ENCODE assay signal across 26 mouse cellular contexts in the genomic region with DNA sequence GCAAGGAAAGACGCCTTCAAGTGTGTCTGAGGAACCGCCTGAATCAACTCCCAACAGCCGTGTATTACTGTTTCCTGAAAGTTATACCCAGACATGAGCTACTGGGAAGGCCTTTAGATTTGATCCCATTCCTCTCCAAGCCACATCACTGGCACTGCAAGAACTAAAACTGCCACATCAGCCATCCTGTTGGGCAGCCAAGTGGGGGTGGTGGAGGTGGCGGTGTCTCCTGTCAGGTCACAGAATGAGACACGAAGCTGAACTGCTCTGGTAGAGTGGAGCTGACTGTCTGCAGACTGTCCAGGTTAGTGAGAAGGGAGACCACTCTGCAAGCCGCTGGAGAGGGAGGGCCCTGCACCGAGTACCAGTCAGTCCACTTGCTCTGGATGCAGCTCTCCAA. TPM values are rescaled to one million over a fixed set of nuclear protein-coding genes. Genes with fewer than 3 reads are reported as not detected.
DNase-seq lines count a peak whose midpoint lies in the region; ATAC-seq and TF ChIP-seq lines count a peak whose summit lies in the region.
"Had no signal": no experiment of that assay in that cellular context is flagged by ENCODE, and none has a peak within 500 bp of the region (broad histone marks: within the 10 kb centered on the region; RNA-seq: fewer than 3 reads in every experiment).

No protein-coding gene starts in this region.

- WGBS in kidney, embryonic 16.5 days, result 64% methylated on average over 7 of the region's 7 CpGs
- WGBS in kidney, adult 2 months, result 55% methylated on average over 7 of the region's 7 CpGs
- 67% methylated on average over 7 of the region's 7 CpGs for WGBS in lung, embryonic 14.5 days
- WGBS in lung, adult 2 months, result 62% methylated on average over 7 of the region's 7 CpGs

- peak; percentile 51 for DNase-seq in gastrocnemius, adult 2 months
- no peak for DNase-seq in gastrocnemius, adult 18-20 months (ENCODE audit: low spot score)
- DNase-seq in kidney, adult 2 months, result no peak
- no peak for DNase-seq in lung, embryonic 14.5 days
- no peak for DNase-seq in lung, adult 2 months
- peak; percentile 55 for DNase-seq in skeletal muscle tissue, adult 2 months (ENCODE audit: low read depth, low spot score)
- DNase-seq: adrenal gland, postnatal 14 days; cerebellum, adult 11-12 months; cerebellum, adult 9-10 months; cerebellum, postnatal 25 days; forebrain, postnatal 0 days; gastrocnemius, postnatal 36 days; heart, adult 11 months; heart, postnatal 14 days had no signal

- no peaks in the 10 kb centered on the region for H3K9me3 ChIP-seq in kidney, embryonic 16.5 days (ENCODE audit: low read length)
- H3K9me3 ChIP-seq in lung, embryonic 14.5 days (ENCODE audit: low read depth, low read length), result no peaks in the 10 kb centered on the region
- H3K9me3 ChIP-seq: embryonic facial prominence, embryonic 12.5 days; forebrain, embryonic 13.5 days; hindbrain, embryonic 15.5 days had no signal

- no peaks in the 10 kb centered on the region for H3K27me3 ChIP-seq in kidney, embryonic 16.5 days (ENCODE audit: insufficient read depth, low read length)
- H3K27me3 ChIP-seq in kidney, adult 2 months (replicated peaks; ENCODE audit: control insufficient read depth, insufficient read depth, low read length), result no peaks in the 10 kb centered on the region
- no peaks in the 10 kb centered on the region for H3K27me3 ChIP-seq in lung, embryonic 14.5 days (ENCODE audit: insufficient read depth, low read length)
- H3K27me3 ChIP-seq: embryonic facial prominence, embryonic 12.5 days; forebrain, embryonic 13.5 days; hindbrain, embryonic 15.5 days; Patski had no signal

- H3K27ac ChIP-seq in gastrocnemius, adult 2 months, result peak overlapping the region; percentile 75
- H3K27ac ChIP-seq in kidney, embryonic 16.5 days (ENCODE audit: low read length), result 0 out of 2 replicates have a peak overlapping the region, but pooled peaks have one; percentile 34
- no peak overlapping the region for H3K27ac ChIP-seq in kidney, adult 2 months (ENCODE audit: insufficient read depth, low read depth, low read length)
- peak overlapping the region; percentile 18; the same call in 1 of the 2 replicates for H3K27ac ChIP-seq in lung, embryonic 14.5 days (ENCODE audit: low read depth)
- H3K27ac ChIP-seq: embryonic facial prominence, embryonic 12.5 days; forebrain, embryonic 13.5 days; hindbrain, embryonic 15.5 days had no signal

- no peak overlapping the region for H3K9ac ChIP-seq in kidney, embryonic 16.5 days (replicated peaks; ENCODE audit: low read length)
- H3K9ac ChIP-seq in lung, embryonic 14.5 days, result no peak overlapping the region
- H3K9ac ChIP-seq: embryonic facial prominence, embryonic 12.5 days; forebrain, embryonic 13.5 days; forebrain, postnatal 0 days had no signal

- H3K36me3 ChIP-seq in kidney, embryonic 16.5 days (ENCODE audit: insufficient read depth, low read length), result peaks cover 9% of the 10 kb centered on the region
- 0 out of 2 replicates have a peak, but pooled peaks cover 1% of the 10 kb centered on the region for H3K36me3 ChIP-seq in kidney, adult 2 months (ENCODE audit: control insufficient read depth, insufficient read depth, low read length)
- H3K36me3 ChIP-seq in lung, embryonic 14.5 days (ENCODE audit: insufficient read depth), result peaks cover 24% of the 10 kb centered on the region

- no peak for TF ChIP-seq POLR2A in kidney, adult 2 months (IDR thresholded peaks at IDR 0.05; ENCODE audit: low read depth, low read length)
- TF ChIP-seq POLR2A in lung, adult 2 months (IDR thresholded peaks at IDR 0.05; ENCODE audit: borderline replicate concordance, extremely low read depth, low read depth, low read length), result no peak

- peaks cover 9% of the 10 kb centered on the region for H3K4me1 ChIP-seq in kidney, embryonic 16.5 days (ENCODE audit: insufficient read depth, low read length)
- H3K4me1 ChIP-seq in kidney, adult 2 months (ENCODE audit: control insufficient read depth, insufficient read depth, low read length), result peaks cover 7% of the 10 kb centered on the region; the same call in 1 of the 2 replicates
- H3K4me1 ChIP-seq in lung, embryonic 14.5 days (ENCODE audit: insufficient read depth), result no peaks in the 10 kb centered on the region
- peaks cover 13% of the 10 kb centered on the region; the same call in 1 of the 2 replicates for H3K4me1 ChIP-seq in lung, adult 2 months (ENCODE audit: control insufficient read depth, insufficient read depth, low read length)

- no peak overlapping the region for H3K4me3 ChIP-seq in gastrocnemius, adult 2 months
- no peak overlapping the region for H3K4me3 ChIP-seq in kidney, embryonic 16.5 days (ENCODE audit: low read length)
- H3K4me3 ChIP-seq in kidney, adult 2 months (ENCODE audit: insufficient read depth, low read depth, low read length), result no peak overlapping the region
- no peak overlapping the region for H3K4me3 ChIP-seq in lung, embryonic 14.5 days (ENCODE audit: low read depth, low read length)
- no peak overlapping the region for H3K4me3 ChIP-seq in lung, adult 2 months (replicated peaks; ENCODE audit: extremely low read depth, low read depth, low read length)
- H3K4me3 ChIP-seq: embryonic facial prominence, embryonic 12.5 days; forebrain, embryonic 13.5 days; hindbrain, embryonic 15.5 days had no signal

- ATAC-seq in kidney, embryonic 16.5 days (ENCODE audit: low FRiP score, low TSS enrichment), result no peak
- ATAC-seq in lung, embryonic 14.5 days (ENCODE audit: insufficient read depth), result no peak
- ATAC-seq: activated CD4-positive, CD25-positive, alpha-beta regulatory T cell, adult 4 months; forebrain, embryonic 13.5 days; forebrain, postnatal 0 days; Patski had no signal

- no peak overlapping the region for H3K4me2 ChIP-seq in kidney, embryonic 16.5 days (replicated peaks; ENCODE audit: low read depth, low read length)
- no peak overlapping the region for H3K4me2 ChIP-seq in lung, embryonic 14.5 days
- H3K4me2 ChIP-seq: embryonic facial prominence, embryonic 12.5 days; forebrain, embryonic 13.5 days; hindbrain, embryonic 15.5 days had no signal

- TF ChIP-seq CTCF in gastrocnemius, adult 2 months (IDR thresholded peaks at IDR 0.05), result no peak
- no peak for TF ChIP-seq CTCF in kidney, adult 2 months (conservative IDR thresholded peaks at IDR 0.05; ENCODE audit: insufficient read depth, insufficient read length, low read depth, low read length)
- TF ChIP-seq CTCF in lung, embryonic 14.5 days (IDR thresholded peaks at IDR 0.05; ENCODE audit: low read depth), result no peak
- TF ChIP-seq CTCF in lung, adult 2 months (IDR thresholded peaks at IDR 0.05; ENCODE audit: insufficient read depth, low read length), result no peak

- intact Hi-C loops in gastrocnemius, adult 2 months (cut with DNase I), result no loop called here

RNA-seq across cellular contexts. Expression of gene Szrd1, which starts 16.9 kb away (rescaled TPM):
- total RNA-seq in gastrocnemius, adult 2 months (2021), result 100 to 1,000 TPM; 146 to 163 TPM
- 100 to 1,000 TPM; 160 to 163 TPM for total RNA-seq in gastrocnemius, adult 18-20 months (2021)
- 50.8 and 51.3 TPM in 2 replicates for polyA plus RNA-seq in kidney, embryonic 16.5 days (2015; fragmentation: Nextera tagmentation; extraction: Ambion mirVana)
- polyA plus RNA-seq in kidney, adult 2 months (2012; rRNA removed), result 59.3 and 60.3 TPM in 2 replicates
- polyA plus RNA-seq in lung, embryonic 14.5 days (2014; fragmentation: Nextera tagmentation; extraction: Ambion mirVana), result 29.8 and 32.5 TPM in 2 replicates
- polyA plus RNA-seq in lung, adult 2 months (2012; rRNA removed), result 50.5 and 56.4 TPM in 2 replicates

RNA-seq across cellular contexts. Expression of gene Fbxo42, which starts 25.1 kb away (rescaled TPM):
- total RNA-seq in gastrocnemius, adult 2 months (2021), result 10 to 100 TPM; 10.8 to 10.9 TPM
- 10 to 100 TPM; 10.8 to 11.2 TPM for total RNA-seq in gastrocnemius, adult 18-20 months (2021)
- polyA plus RNA-seq in kidney, embryonic 16.5 days (2015; fragmentation: Nextera tagmentation; extraction: Ambion mirVana), result 21.1 and 21.9 TPM in 2 replicates
- 11.7 and 13.0 TPM in 2 replicates for polyA plus RNA-seq in kidney, adult 2 months (2012; rRNA removed)
- polyA plus RNA-seq in lung, embryonic 14.5 days (2014; fragmentation: Nextera tagmentation; extraction: Ambion mirVana), result 28.1 and 28.6 TPM in 2 replicates
- 13.8 and 14.2 TPM in 2 replicates for polyA plus RNA-seq in lung, adult 2 months (2012; rRNA removed)

RNA-seq across cellular contexts. Expression of gene Spata21, which starts 34.5 kb away (rescaled TPM):
- total RNA-seq in gastrocnemius, adult 2 months (2021), result not detected
- total RNA-seq in gastrocnemius, adult 18-20 months (2021), result not detected
- 0.51 and 0.59 TPM in 2 replicates for polyA plus RNA-seq in kidney, embryonic 16.5 days (2015; fragmentation: Nextera tagmentation; extraction: Ambion mirVana)
- 0.03 and 0.26 TPM in 2 replicates for polyA plus RNA-seq in kidney, adult 2 months (2012; rRNA removed)
- 0.20 and 0.34 TPM in 2 replicates for polyA plus RNA-seq in lung, embryonic 14.5 days (2014; fragmentation: Nextera tagmentation; extraction: Ambion mirVana)
- not detected in 2 replicates for polyA plus RNA-seq in lung, adult 2 months (2012; rRNA removed)
- total RNA-seq: adrenal gland, adult 18-20 months; adrenal gland, postnatal 14 days; gastrocnemius, adult 8-10 months; gastrocnemius, postnatal 36 days; heart, postnatal 14 days; hematopoietic stem cell, adult 5-6 weeks; MEL had no signal
- polyA plus RNA-seq: C2C12; heart, embryonic 14.5 days; Patski had no signal

RNA-seq across cellular contexts. Expression of gene Necap2, which starts 44.5 kb away (rescaled TPM):
- 10 to 100 TPM; 13.1 to 16.5 TPM for total RNA-seq in gastrocnemius, adult 2 months (2021)
- total RNA-seq in gastrocnemius, adult 18-20 months (2021), result 10 to 100 TPM; 12.9 to 16.2 TPM
- 94.5 and 99.0 TPM in 2 replicates for polyA plus RNA-seq in kidney, embryonic 16.5 days (2015; fragmentation: Nextera tagmentation; extraction: Ambion mirVana)
- 60.3 and 64.9 TPM in 2 replicates for polyA plus RNA-seq in kidney, adult 2 months (2012; rRNA removed)
- polyA plus RNA-seq in lung, embryonic 14.5 days (2014; fragmentation: Nextera tagmentation; extraction: Ambion mirVana), result 88.9 and 93.6 TPM in 2 replicates
- polyA plus RNA-seq in lung, adult 2 months (2012; rRNA removed), result 76.7 and 85.5 TPM in 2 replicates

Comparison
In these comparisons a context has a peak if more than half of its experiments do, and no peak if none do; other contexts are left out.
1. DNase-seq: peak in gastrocnemius, adult 2 months (single experiment) and skeletal muscle tissue, adult 2 months (single experiment); none in gastrocnemius, adult 18-20 months (single experiment), kidney, adult 2 months (single experiment), lung, embryonic 14.5 days (single experiment) and lung, adult 2 months (single experiment).